Mouse (Mus musculus) midbrain, postnatal 0 days (tissue): ENCODE measurements around the gene Psg17. TPM values are rescaled to one million over a fixed set of nuclear protein-coding genes. Genes with fewer than 3 reads are reported as not detected.

Experiments
- ATAC-seq: fragments of 200-750 bp; cut with Nextera tagmentation; 2 replicates; pipeline ENCODE4 v1.8.0; 2017; ENCODE audit warnings: moderate number of reproducible peaks, mild to moderate bottlenecking, moderate TSS enrichment, moderate library complexity; ENCODE audit not compliant: low FRiP score
- DNase-seq: peaks from one replicate; pipeline ENCODE4 v3.0.0-alpha.2; 2015; ENCODE audit warnings: low spot score
- H3K27ac ChIP-seq: fragments of 300-500 bp; sonication (generic); 2 replicates; pipeline ENCODE4 v1.5.1; 2014; ENCODE audit warnings: low read depth, mild to moderate bottlenecking, low read length, mixed read lengths
- H3K27me3 ChIP-seq: fragments of 300-500 bp; sonication (generic); 2 replicates; pipeline ENCODE4 v1.6.1; 2014; ENCODE audit warnings: low read length, control low read depth, mixed read lengths; ENCODE audit not compliant: insufficient read depth
- H3K36me3 ChIP-seq: fragments of 300-500 bp; sonication (generic); 2 replicates; pipeline ENCODE4 v1.6.1; 2014; ENCODE audit warnings: low read length, control low read depth, mixed read lengths; ENCODE audit not compliant: insufficient read depth
- H3K4me1 ChIP-seq: fragments of 300-500 bp; sonication (generic); 2 replicates; pipeline ENCODE4 v1.6.1; 2014; ENCODE audit warnings: mild to moderate bottlenecking, control low read depth, antibody characterized with exemption, low read length, mixed read lengths; ENCODE audit not compliant: insufficient read depth
- H3K4me2 ChIP-seq: fragments of 300-500 bp; sonication (generic); 2 replicates; pipeline ENCODE4 v1.6.1; 2014; ENCODE audit warnings: low read depth, mild to moderate bottlenecking, low read length, mixed read lengths; ENCODE audit not compliant: poor library complexity, severe bottlenecking
- H3K4me3 ChIP-seq: fragments of 300-500 bp; sonication (generic); 2 replicates; pipeline ENCODE4 v1.5.1; 2014; ENCODE audit warnings: low read depth, mild to moderate bottlenecking, low read length, moderate library complexity
- H3K9ac ChIP-seq: fragments of 300-500 bp; sonication (generic); replicated peaks from 2 replicates; pipeline ENCODE4 v1.6.1; 2014; ENCODE audit warnings: mild to moderate bottlenecking, low read length, moderate library complexity, mixed read lengths; ENCODE audit not compliant: poor library complexity, severe bottlenecking
- H3K9me3 ChIP-seq: fragments of 300-500 bp; sonication (generic); 2 replicates; pipeline ENCODE4 v1.6.1; 2016; ENCODE audit warnings: low read length, control low read depth
- CTCF ChIP-seq: IDR thresholded peaks from 2 replicates; pipeline ENCODE4 v1.5.1; 2016; ENCODE audit warnings: antibody characterized with exemption, mild to moderate bottlenecking
- WGBS: fragments of 180-500 bp; shearing (Covaris S2); extraction: QIAGEN DNeasy Blood & Tissue Kit; methylation state at CpG from one replicate; pipeline ENCODE4 v1.1.7; 2014; 5-methylcytosine and 5-hydroxymethylcytosine counted together
- polyA plus RNA-seq: library from polyadenylated mRNA; unstranded; fragments of >200 nt; fragmentation: Nextera tagmentation; extraction: Ambion mirVana; gene quantifications from 2 replicates; pipeline ENCODE4 v1.2.1, GENCODE M21; 2015
- total RNA-seq: library from RNA; depleted of rRNA; stranded (reverse); fragments of >200 nt; gene quantifications from 2 replicates; pipeline ENCODE4 v1.2.3, GENCODE M21; 2014

The Psg17 gene
- total and polyA plus RNA-seq, 2 experiments from 2014 or later: not detected

- Histone ChIP-seq H3K27me3 (no peaks in the 10 kb centered on the region), H3K4me1 (no peaks in the 10 kb centered on the region), H3K27ac (no peak overlapping the region), H3K9me3 (no peaks in the 10 kb centered on the region), H3K4me3 (no peak overlapping the region), H3K9ac (no peak overlapping the region), H3K4me2 (no peak overlapping the region), H3K36me3 (no peaks in the 10 kb centered on the region)
- TF ChIP-seq CTCF: no peak
- 52% methylated on average over 5 of the region's 5 CpGs for WGBS
- ATAC-seq (no peak), DNase-seq (no peak)
Measured at GRCm38 (mm10) chr7:18844811-18845210, 23.4 kb upstream of the Psg17 start.

DNA sequence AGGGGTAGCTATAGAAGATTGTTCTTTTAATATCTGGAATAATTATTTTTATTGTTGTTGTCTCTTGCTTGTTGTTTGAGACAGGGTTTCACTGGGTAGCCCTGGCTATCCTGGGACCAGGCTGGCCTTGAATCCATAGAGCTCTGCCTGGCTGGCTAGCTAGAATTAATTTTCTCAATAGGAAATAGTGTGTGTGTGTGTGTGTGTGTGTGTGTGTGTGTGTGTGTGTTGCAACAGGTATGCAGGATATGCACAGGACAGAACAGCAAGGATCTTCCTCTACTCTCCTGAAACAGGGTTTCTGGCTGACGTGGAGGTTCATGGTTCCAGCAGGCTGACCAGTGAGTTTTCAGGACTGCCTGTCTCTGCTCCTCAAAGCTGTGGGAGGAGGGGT lies 19.8 kb upstream of the Psg17 start:
- Histone ChIP-seq H3K27ac (no peak overlapping the region), H3K9me3 (no peaks in the 10 kb centered on the region), H3K4me2 (peak overlapping the region; percentile 66), H3K4me3 (peak overlapping the region; percentile 20), H3K27me3 (no peaks in the 10 kb centered on the region), H3K9ac (no peak overlapping the region), H3K36me3 (no peaks in the 10 kb centered on the region), H3K4me1 (no peaks in the 10 kb centered on the region)
- DNase-seq (no peak), ATAC-seq (no peak)
- TF ChIP-seq CTCF: no peak
- WGBS: 71% methylated on average over 1 of the region's 1 CpGs

DNA sequence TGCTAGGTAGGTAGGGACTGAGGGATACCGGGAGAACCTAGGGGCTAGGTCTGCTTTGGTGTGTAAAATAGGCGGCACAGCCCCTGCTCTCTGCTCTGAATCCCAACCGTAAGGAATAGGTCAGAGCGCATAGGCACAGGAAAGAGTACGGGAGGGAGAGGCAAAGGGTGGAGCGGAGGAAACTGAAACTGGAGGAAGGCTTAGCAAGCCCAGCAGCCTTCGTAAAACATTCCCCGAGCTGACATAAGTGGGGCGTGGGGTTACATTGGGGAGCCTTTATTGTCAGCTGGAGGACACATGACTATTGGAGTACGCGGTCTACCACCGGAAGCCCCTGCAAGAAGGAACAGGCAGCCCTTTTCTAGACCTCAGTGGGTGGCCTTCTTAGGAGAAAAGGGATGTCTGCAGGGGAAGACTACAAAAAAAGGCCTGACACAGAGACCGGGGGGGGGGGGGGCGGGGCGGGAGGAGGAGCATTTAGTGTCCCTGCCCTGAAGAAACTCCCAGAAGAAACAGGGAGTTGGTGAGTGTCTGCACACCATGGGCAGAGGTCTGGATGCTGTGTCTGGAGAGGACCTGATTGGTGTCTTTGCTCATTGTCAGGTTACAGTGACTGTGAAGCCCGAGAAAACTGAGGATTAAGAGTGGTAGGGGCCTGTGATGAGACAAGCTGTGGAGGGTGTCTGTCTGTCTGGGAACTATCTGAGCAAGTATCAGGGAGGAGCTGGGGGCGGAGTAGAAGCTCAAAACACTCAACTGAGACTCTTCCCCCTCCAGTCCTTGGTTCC lies 19.2 kb upstream of the Psg17 start:
- peak overlapping the region; percentile 66 for H3K4me2 ChIP-seq
- DNase-seq (peak; percentile 65), ATAC-seq (peak; percentile 84)
- H3K9ac ChIP-seq: peak overlapping the region; percentile 68
- H3K4me1 ChIP-seq: no peaks in the 10 kb centered on the region
- no peaks in the 10 kb centered on the region for H3K36me3 ChIP-seq
- no peak for TF ChIP-seq CTCF
- peak overlapping the region; percentile 36 for H3K4me3 ChIP-seq
- 4% methylated on average over 11 of the region's 17 CpGs for WGBS
- H3K9me3 ChIP-seq: no peaks in the 10 kb centered on the region
- peak overlapping the region; percentile 68 for H3K27ac ChIP-seq
- H3K27me3 ChIP-seq: no peaks in the 10 kb centered on the region

- Histone ChIP-seq H3K4me1 (no peaks in the 10 kb centered on the region), H3K27ac (peak within 1 kb of the TSS; percentile 68), H3K27me3 (no peaks in the 10 kb centered on the region), H3K4me2 (peak within 1 kb of the TSS; percentile 66), H3K9me3 (no peaks in the 10 kb centered on the region), H3K36me3 (no peaks in the 10 kb centered on the region), H3K4me3 (peak within 1 kb of the TSS; percentile 36), H3K9ac (peak within 1 kb of the TSS; percentile 68)
- no peak for DNase-seq
- 18% methylated on average over 3 of the region's 3 CpGs for WGBS
- no peak for TF ChIP-seq CTCF
- ATAC-seq: peak; percentile 42
Measured at GRCm38 (mm10) chr7:18839865-18840264, 18.5 kb upstream of the Psg17 start, which contains the start of gene Mill2. Gene Mill2, plus strand, starts transcription at chr7:18839966.

DNA sequence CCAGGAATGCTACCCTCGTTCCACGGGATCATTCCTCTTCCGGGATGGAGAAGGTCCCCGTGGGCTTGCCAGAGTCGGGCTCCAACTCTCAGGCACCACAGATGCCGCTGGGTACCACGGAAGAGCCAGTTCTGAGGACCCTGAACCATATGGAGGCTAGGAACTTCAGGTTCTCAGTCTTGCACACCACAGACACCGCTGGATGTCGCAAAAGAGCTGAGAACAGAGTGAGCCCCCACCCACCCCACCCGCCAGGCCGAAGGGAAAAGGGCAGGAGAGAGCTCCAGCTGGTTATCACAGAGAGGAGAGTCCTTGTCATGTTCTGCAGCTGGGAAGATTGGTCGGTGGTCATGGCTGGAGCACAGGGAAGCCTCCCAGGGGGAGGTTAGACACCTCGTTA lies 10.9 kb upstream of the Psg17 start:
- no peaks in the 10 kb centered on the region for H3K36me3 ChIP-seq
- TF ChIP-seq CTCF: no peak
- no peak overlapping the region for H3K4me3 ChIP-seq
- H3K27me3 ChIP-seq: no peaks in the 10 kb centered on the region
- WGBS: 51% methylated on average over 13 of the region's 13 CpGs
- no peak overlapping the region for H3K27ac ChIP-seq
- no peak overlapping the region for H3K4me2 ChIP-seq
- no peak for ATAC-seq
- DNase-seq: no peak
- H3K4me1 ChIP-seq: no peaks in the 10 kb centered on the region
- no peak overlapping the region for H3K9ac ChIP-seq
- H3K9me3 ChIP-seq: no peaks in the 10 kb centered on the region

DNA sequence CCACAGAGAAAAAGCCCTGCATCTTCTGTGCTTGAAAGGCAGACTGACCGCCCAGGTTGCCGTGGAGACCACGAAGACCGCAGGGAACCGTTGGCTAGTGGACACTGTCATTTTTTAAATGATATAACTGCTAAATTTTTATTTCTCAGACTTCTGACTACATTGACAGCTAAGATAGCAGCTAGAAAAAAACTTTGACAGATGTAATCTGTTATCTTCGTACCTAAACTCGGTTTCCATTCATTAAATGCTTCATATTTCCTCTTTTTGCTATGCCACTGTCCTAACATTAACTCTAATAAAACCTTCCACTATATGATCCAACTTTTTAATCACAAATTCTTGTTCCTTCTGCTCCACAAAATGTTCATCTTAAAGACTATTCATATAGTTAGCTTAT lies 8.1 kb upstream of the Psg17 start:
- Histone ChIP-seq H3K27ac (no peak overlapping the region), H3K4me1 (no peaks in the 10 kb centered on the region), H3K4me2 (no peak overlapping the region), H3K9me3 (no peaks in the 10 kb centered on the region), H3K4me3 (no peak overlapping the region), H3K9ac (no peak overlapping the region), H3K36me3 (no peaks in the 10 kb centered on the region), H3K27me3 (no peaks in the 10 kb centered on the region)
- DNase-seq: no peak
- TF ChIP-seq CTCF: no peak
- ATAC-seq: no peak
- WGBS: 70% methylated on average over 7 of the region's 7 CpGs
